Mouse (Mus musculus) intestine, postnatal 0 days (tissue): Measurements from ENCODE around the gene Adra1b. TPM values are rescaled to one million over a fixed set of nuclear protein-coding genes. Genes with fewer than 3 reads are reported as not detected.

Experiments used
- ATAC-seq: fragments of 200-750 bp; cut with Nextera tagmentation; 2 replicates; pipeline ENCODE4 v1.8.0; 2017; ENCODE audit warnings: mild to moderate bottlenecking, moderate TSS enrichment, moderate library complexity
- H3K27ac ChIP-seq: fragments of 300-500 bp; sonication (generic); 2 replicates; pipeline ENCODE4 v1.5.1; 2014; ENCODE audit warnings: mild to moderate bottlenecking, low read depth, low read length, moderate library complexity
- H3K27me3 ChIP-seq: fragments of 300-500 bp; sonication (generic); replicated peaks from 2 replicates; pipeline ENCODE4 v1.6.1; 2014; ENCODE audit warnings: low read length, mixed read lengths; ENCODE audit not compliant: control insufficient read depth, insufficient read depth
- H3K36me3 ChIP-seq: fragments of 300-500 bp; sonication (generic); 2 replicates; pipeline ENCODE4 v1.6.1; 2014; ENCODE audit warnings: mild to moderate bottlenecking, moderate library complexity; ENCODE audit not compliant: control insufficient read depth, insufficient read depth
- H3K4me1 ChIP-seq: fragments of 300-500 bp; sonication (generic); replicated peaks from 2 replicates; pipeline ENCODE4 v1.6.1; 2014; ENCODE audit warnings: antibody characterized with exemption, low read length, mixed read lengths; ENCODE audit not compliant: control insufficient read depth, insufficient read depth
- H3K4me2 ChIP-seq: fragments of 300-500 bp; sonication (generic); replicated peaks from 2 replicates; pipeline ENCODE4 v1.6.1; 2014; ENCODE audit warnings: low read depth, mild to moderate bottlenecking, moderate library complexity
- H3K4me3 ChIP-seq: fragments of 300-500 bp; sonication (generic); 2 replicates; pipeline ENCODE4 v1.5.1; 2014; ENCODE audit warnings: low read depth, low read length
- H3K9ac ChIP-seq: fragments of 300-500 bp; sonication (generic); 2 replicates; pipeline ENCODE4 v1.6.1; 2014; ENCODE audit warnings: mild to moderate bottlenecking, low read depth, low read length
- H3K9me3 ChIP-seq: fragments of 300-500 bp; sonication (generic); 2 replicates; pipeline ENCODE4 v1.6.1; 2016; ENCODE audit warnings: mixed run types; ENCODE audit not compliant: control insufficient read depth
- CTCF ChIP-seq: sonication (generic); IDR thresholded peaks from 2 replicates; pipeline ENCODE4 v1.5.1; 2016; ENCODE audit warnings: low read depth, mild to moderate bottlenecking, control low read depth, antibody characterized with exemption, moderate library complexity
- whole genome bisulfite sequencing: fragments of 180-500 bp; shearing (Covaris S2); extraction: QIAGEN DNeasy Blood & Tissue Kit; methylation state at CpG from one replicate; pipeline ENCODE4 v1.1.7; 2014; 5-methylcytosine and 5-hydroxymethylcytosine counted together
- polyA plus RNA-seq: library from polyadenylated mRNA; unstranded; fragments of >200 nt; fragmentation: Nextera tagmentation; extraction: Ambion mirVana; gene quantifications from 2 replicates; pipeline ENCODE4 v1.2.1, GENCODE M21; 2015

Gene Adra1b
- polyA plus RNA-seq, 1 experiment from 2014 or later = 0.27 TPM

- Histone ChIP-seq H3K27ac (no peak overlapping the region), H3K9ac (no peak overlapping the region), H3K4me2 (no peak overlapping the region), H3K27me3 (no peaks in the 10 kb centered on the region), H3K4me1 (no peaks in the 10 kb centered on the region), H3K36me3 (no peaks in the 10 kb centered on the region), H3K4me3 (no peak overlapping the region), H3K9me3 (no peaks in the 10 kb centered on the region)
- no peak for ATAC-seq
- no peak for TF ChIP-seq CTCF
Measured at GRCm38 (mm10) chr11:43887597-43887996, 13.4 kb downstream of the Adra1b start.

- Histone ChIP-seq H3K27me3 (no peaks in the 10 kb centered on the region), H3K4me1 (no peaks in the 10 kb centered on the region), H3K9me3 (no peaks in the 10 kb centered on the region), H3K36me3 (no peaks in the 10 kb centered on the region), H3K4me3 (no peak overlapping the region), H3K9ac (no peak overlapping the region), H3K27ac (no peak overlapping the region), H3K4me2 (no peak overlapping the region)
- TF ChIP-seq CTCF = no peak
- no peak for ATAC-seq
Measured at GRCm38 (mm10) chr11:43884521-43884920, 16.5 kb downstream of the Adra1b start.

GRCm38 (mm10) chr11:43883641-43884181, 17.3 kb downstream of the Adra1b start:
- no peak overlapping the region for H3K9ac ChIP-seq
- no peak for TF ChIP-seq CTCF
- WGBS = 86% methylated on average over 5 of the region's 5 CpGs
- no peak overlapping the region for H3K4me3 ChIP-seq
- H3K4me1 ChIP-seq = no peaks in the 10 kb centered on the region
- no peak overlapping the region for H3K4me2 ChIP-seq
- H3K36me3 ChIP-seq = no peaks in the 10 kb centered on the region
- no peaks in the 10 kb centered on the region for H3K9me3 ChIP-seq
- no peak for ATAC-seq
- no peaks in the 10 kb centered on the region for H3K27me3 ChIP-seq
- H3K27ac ChIP-seq = no peak overlapping the region

- ATAC-seq = no peak
- Histone ChIP-seq H3K9ac (no peak overlapping the region), H3K27ac (no peak overlapping the region), H3K9me3 (no peaks in the 10 kb centered on the region), H3K4me2 (no peak overlapping the region), H3K36me3 (no peaks in the 10 kb centered on the region), H3K4me1 (no peaks in the 10 kb centered on the region), H3K27me3 (no peaks in the 10 kb centered on the region), H3K4me3 (no peak overlapping the region)
- 62% methylated on average over 5 of the region's 5 CpGs for WGBS
- no peak for TF ChIP-seq CTCF
Measured at GRCm38 (mm10) chr11:43877211-43877610, 23.8 kb downstream of the Adra1b start.

- TF ChIP-seq CTCF = no peak
- Histone ChIP-seq H3K9ac (no peak overlapping the region), H3K36me3 (no peaks in the 10 kb centered on the region), H3K4me2 (no peak overlapping the region), H3K4me1 (no peaks in the 10 kb centered on the region), H3K4me3 (no peak overlapping the region), H3K27ac (no peak overlapping the region), H3K9me3 (no peaks in the 10 kb centered on the region), H3K27me3 (no peaks in the 10 kb centered on the region)
- 75% methylated on average over 4 of the region's 4 CpGs for WGBS
- no peak for ATAC-seq
Measured at GRCm38 (mm10) chr11:43867721-43868281, 33.2 kb downstream of the Adra1b start.

- no peak for ATAC-seq
- 78% methylated on average over 6 of the region's 6 CpGs for WGBS
- H3K9ac ChIP-seq = no peak overlapping the region
- H3K4me3 ChIP-seq = no peak overlapping the region
- no peak overlapping the region for H3K4me2 ChIP-seq
- TF ChIP-seq CTCF = no peak
- no peaks in the 10 kb centered on the region for H3K9me3 ChIP-seq
- no peaks in the 10 kb centered on the region for H3K36me3 ChIP-seq
- no peaks in the 10 kb centered on the region for H3K27me3 ChIP-seq
- H3K27ac ChIP-seq = no peak overlapping the region
- no peaks in the 10 kb centered on the region for H3K4me1 ChIP-seq
Measured at GRCm38 (mm10) chr11:43865298-43866165, 35.5 kb downstream of the Adra1b start.
